26 mouse cellular contexts compared by ENCODE assay signal in the genomic region with DNA sequence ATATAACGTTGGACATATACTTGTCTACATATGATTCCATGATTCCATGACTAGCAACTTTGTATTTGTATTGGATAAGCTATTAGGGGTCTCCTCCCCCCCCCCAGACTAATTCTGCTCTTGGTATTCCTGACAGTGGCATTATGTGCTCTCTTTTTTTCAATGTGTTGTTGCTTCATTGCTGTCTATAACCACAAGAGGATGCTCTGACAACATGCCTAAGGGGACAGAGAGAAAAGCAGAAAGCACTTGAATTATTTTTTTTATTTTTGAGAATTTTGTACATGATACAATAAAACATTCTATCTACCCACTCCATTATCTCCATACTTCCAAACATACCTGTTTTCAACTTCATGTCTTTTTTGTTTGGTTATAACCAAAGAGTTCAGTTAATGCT. TPM values are rescaled to one million over a fixed set of nuclear protein-coding genes. Genes with fewer than 3 reads are reported as not detected.
A peak's percentile ranks its signal among the peaks of the same experiment; 100 is the strongest.
DNase-seq lines count a peak whose midpoint lies in the region; ATAC-seq and TF ChIP-seq lines count a peak whose summit lies in the region.
"Had no signal": no experiment of that assay in that cellular context is flagged by ENCODE, and none has a peak within 500 bp of the region (broad histone marks: within the 10 kb centered on the region; RNA-seq: fewer than 3 reads in every experiment).

No protein-coding gene starts in this region.

- no peak for TF ChIP-seq EP300 in lung, postnatal 0 days (IDR thresholded peaks at IDR 0.05)

- H3K9ac ChIP-seq in forebrain, postnatal 0 days = no peak overlapping the region
- H3K9ac ChIP-seq in forebrain, embryonic 11.5 days (ENCODE audit: low read length) = no peak overlapping the region
- no peak overlapping the region for H3K9ac ChIP-seq in kidney, postnatal 0 days (ENCODE audit: low read depth, low read length)
- H3K9ac ChIP-seq in lung, postnatal 0 days (replicated peaks; ENCODE audit: low read depth) = no peak overlapping the region
- H3K9ac ChIP-seq in heart, embryonic 12.5 days = no peak overlapping the region
- H3K9ac ChIP-seq: heart, embryonic 13.5 days; hindbrain, embryonic 12.5 days; hindbrain, embryonic 15.5 days had no signal

- ATAC-seq in forebrain, postnatal 0 days = peak; percentile 47; the same call in 1 of the 2 replicates
- no peak for ATAC-seq in forebrain, embryonic 11.5 days (replicated peaks; ENCODE audit: low FRiP score)
- ATAC-seq in kidney, postnatal 0 days (replicated peaks; ENCODE audit: low FRiP score, low read depth) = no peak
- no peak for ATAC-seq in lung, postnatal 0 days
- ATAC-seq in heart, embryonic 12.5 days (ENCODE audit: insufficient number of reproducible peaks, low FRiP score) = no peak
- ATAC-seq: forebrain, embryonic 14.5 days had no signal

- H3K27me3 ChIP-seq in forebrain, postnatal 0 days (ENCODE audit: insufficient read depth, low read length) = no peaks in the 10 kb centered on the region
- H3K27me3 ChIP-seq in forebrain, embryonic 11.5 days (ENCODE audit: control insufficient read depth, insufficient read depth, low read length) = no peaks in the 10 kb centered on the region
- no peaks in the 10 kb centered on the region for H3K27me3 ChIP-seq in kidney, postnatal 0 days (ENCODE audit: insufficient read depth, low read length)
- no peaks in the 10 kb centered on the region for H3K27me3 ChIP-seq in lung, postnatal 0 days (replicated peaks; ENCODE audit: insufficient read depth, low read length)
- no peaks in the 10 kb centered on the region; the same call in 1 of the 2 replicates for H3K27me3 ChIP-seq in heart, embryonic 12.5 days (replicated peaks)
- H3K27me3 ChIP-seq: heart, embryonic 13.5 days; hindbrain, embryonic 12.5 days; hindbrain, embryonic 15.5 days had no signal

- WGBS in forebrain, postnatal 0 days = 49% methylated on average over 1 of the region's 1 CpGs
- WGBS in forebrain, embryonic 11.5 days = 50% methylated on average over 1 of the region's 1 CpGs
- 32% methylated on average over 1 of the region's 1 CpGs for WGBS in kidney, postnatal 0 days
- WGBS in lung, postnatal 0 days = 30% methylated on average over 1 of the region's 1 CpGs
- WGBS in heart, embryonic 12.5 days = 47% methylated on average over 1 of the region's 1 CpGs

- DNase-seq in forebrain, postnatal 0 days = no peak
- DNase-seq in forebrain, embryonic 11.5 days (ENCODE audit: low spot score) = no peak
- DNase-seq in kidney, postnatal 0 days (ENCODE audit: low spot score) = no peak
- DNase-seq in kidney, postnatal 36 days = no peak
- no peak for DNase-seq in lung, postnatal 0 days (ENCODE audit: low spot score)
- DNase-seq in lung, postnatal 25 days (ENCODE audit: low spot score) = no peak
- DNase-seq: adrenal gland, adult 2 months; adrenal gland, postnatal 14 days; B cell, adult 2 months; cerebellum, adult 11 months; cerebellum, adult 2 months; cerebellum, adult 9-11 months; cerebellum, postnatal 25 days; embryo, embryonic 11 days; gastrocnemius, postnatal 25 days; heart, adult 18-20 months; heart, postnatal 14 days; heart, postnatal 4 days had no signal

- H3K36me3 ChIP-seq in forebrain, postnatal 0 days (ENCODE audit: insufficient read depth) = no peaks in the 10 kb centered on the region
- no peaks in the 10 kb centered on the region for H3K36me3 ChIP-seq in forebrain, embryonic 11.5 days (ENCODE audit: control insufficient read depth, insufficient read depth, low read length)
- no peaks in the 10 kb centered on the region for H3K36me3 ChIP-seq in kidney, postnatal 0 days (ENCODE audit: insufficient read depth, low read length)
- H3K36me3 ChIP-seq in lung, postnatal 0 days (ENCODE audit: insufficient read depth, low read length) = no peaks in the 10 kb centered on the region
- no peaks in the 10 kb centered on the region for H3K36me3 ChIP-seq in heart, embryonic 12.5 days
- H3K36me3 ChIP-seq: forebrain, embryonic 10.5 days; heart, embryonic 13.5 days; hindbrain, embryonic 12.5 days; hindbrain, embryonic 15.5 days had no signal

- H3K9me3 ChIP-seq in forebrain, postnatal 0 days (ENCODE audit: low read length) = no peaks in the 10 kb centered on the region
- no peaks in the 10 kb centered on the region for H3K9me3 ChIP-seq in forebrain, embryonic 11.5 days (ENCODE audit: control insufficient read depth, low read length)
- H3K9me3 ChIP-seq in kidney, postnatal 0 days (replicated peaks; ENCODE audit: low read length) = no peaks in the 10 kb centered on the region
- H3K9me3 ChIP-seq in lung, postnatal 0 days (ENCODE audit: low read length) = no peaks in the 10 kb centered on the region
- H3K9me3 ChIP-seq in heart, embryonic 12.5 days (replicated peaks) = no peaks in the 10 kb centered on the region
- H3K9me3 ChIP-seq: forebrain, embryonic 10.5 days; heart, embryonic 13.5 days; hindbrain, embryonic 12.5 days; hindbrain, embryonic 15.5 days had no signal

- no peaks in the 10 kb centered on the region for H3K4me1 ChIP-seq in forebrain, postnatal 0 days (ENCODE audit: insufficient read depth)
- no peaks in the 10 kb centered on the region for H3K4me1 ChIP-seq in forebrain, embryonic 11.5 days (replicated peaks; ENCODE audit: control insufficient read depth, insufficient read depth, low read length)
- H3K4me1 ChIP-seq in kidney, postnatal 0 days (replicated peaks; ENCODE audit: insufficient read depth, low read length) = no peaks in the 10 kb centered on the region
- H3K4me1 ChIP-seq in lung, postnatal 0 days (ENCODE audit: insufficient read depth, low read depth, low read length) = 0 out of 2 replicates have a peak, but pooled peaks cover 2% of the 10 kb centered on the region
- no peaks in the 10 kb centered on the region for H3K4me1 ChIP-seq in cortical plate, adult 2 months (ENCODE audit: control insufficient read depth, insufficient read depth, low read length)
- 0 out of 2 replicates have a peak, but pooled peaks cover 5% of the 10 kb centered on the region for H3K4me1 ChIP-seq in heart, embryonic 12.5 days (replicated peaks)
- H3K4me1 ChIP-seq: hindbrain, embryonic 12.5 days; hindbrain, embryonic 15.5 days had no signal

- no peak overlapping the region for H3K27ac ChIP-seq in forebrain, postnatal 0 days (ENCODE audit: low read depth, low read length)
- no peak overlapping the region for H3K27ac ChIP-seq in forebrain, embryonic 11.5 days (ENCODE audit: low read depth, low read length)
- H3K27ac ChIP-seq in kidney, postnatal 0 days = no peak overlapping the region
- H3K27ac ChIP-seq in lung, postnatal 0 days (ENCODE audit: low read length) = no peak overlapping the region
- H3K27ac ChIP-seq in cortical plate, adult 2 months (ENCODE audit: insufficient read depth, low read length) = no peak overlapping the region
- no peak overlapping the region for H3K27ac ChIP-seq in heart, embryonic 12.5 days (ENCODE audit: poor library complexity, severe bottlenecking)
- H3K27ac ChIP-seq: forebrain, embryonic 10.5 days; heart, embryonic 13.5 days; hindbrain, embryonic 12.5 days; hindbrain, embryonic 15.5 days had no signal

- TF ChIP-seq POLR2A in cortical plate, adult 2 months (IDR thresholded peaks at IDR 0.05; ENCODE audit: extremely low read depth, insufficient read depth, low read length) = no peak

- H3K4me3 ChIP-seq in forebrain, postnatal 0 days (ENCODE audit: low read depth, low read length) = no peak overlapping the region
- H3K4me3 ChIP-seq in forebrain, embryonic 11.5 days (ENCODE audit: low read depth, low read length) = no peak overlapping the region
- H3K4me3 ChIP-seq in kidney, postnatal 0 days (replicated peaks; ENCODE audit: low read depth, low read length) = no peak overlapping the region
- H3K4me3 ChIP-seq in lung, postnatal 0 days (ENCODE audit: low read depth, low read length) = no peak overlapping the region
- H3K4me3 ChIP-seq in cortical plate, adult 2 months (ENCODE audit: insufficient read depth, low read length) = no peak overlapping the region
- no peak overlapping the region for H3K4me3 ChIP-seq in heart, embryonic 12.5 days
- H3K4me3 ChIP-seq: forebrain, embryonic 10.5 days; heart, embryonic 13.5 days; hindbrain, embryonic 12.5 days; hindbrain, embryonic 15.5 days had no signal

- peak; percentile 56 for TF ChIP-seq CTCF in forebrain, postnatal 0 days (IDR thresholded peaks at IDR 0.05; ENCODE audit: low read depth)
- peak; percentile 52 for TF ChIP-seq CTCF in kidney, postnatal 0 days (IDR thresholded peaks at IDR 0.05; ENCODE audit: low read depth)
- peak; percentile 37 for TF ChIP-seq CTCF in lung, postnatal 0 days (IDR thresholded peaks at IDR 0.05)
- peak; percentile 28; the same call in 1 of the 2 replicates for TF ChIP-seq CTCF in cortical plate, adult 2 months (IDR thresholded peaks at IDR 0.05; ENCODE audit: extremely low read depth, insufficient read depth, low read length)

- no peak overlapping the region for H3K4me2 ChIP-seq in forebrain, postnatal 0 days (ENCODE audit: low read depth)
- H3K4me2 ChIP-seq in forebrain, embryonic 11.5 days (ENCODE audit: low read depth, low read length, severe bottlenecking) = no peak overlapping the region
- H3K4me2 ChIP-seq in kidney, postnatal 0 days (ENCODE audit: low read length) = no peak overlapping the region
- H3K4me2 ChIP-seq in lung, postnatal 0 days (replicated peaks; ENCODE audit: low read depth, low read length) = no peak overlapping the region
- H3K4me2 ChIP-seq in heart, embryonic 12.5 days = no peak overlapping the region
- H3K4me2 ChIP-seq: heart, embryonic 13.5 days; hindbrain, embryonic 12.5 days; hindbrain, embryonic 15.5 days had no signal

RNA-seq across cellular contexts. Expression of a gene that starts 18.7 kb away (rescaled TPM):
- 10.2 and 12.3 TPM in 2 replicates for total RNA-seq in forebrain, postnatal 0 days (2014; rRNA removed)
- 0.67 and 1.3 TPM in 2 replicates for polyA plus RNA-seq in forebrain, postnatal 0 days (2015; fragmentation: Nextera tagmentation; extraction: Ambion mirVana)
- 0.92 and 1.5 TPM in 2 replicates for polyA plus RNA-seq in forebrain, embryonic 11.5 days (2014; fragmentation: Nextera tagmentation; extraction: Ambion mirVana)
- polyA plus RNA-seq in kidney, postnatal 0 days (2015; fragmentation: Nextera tagmentation; extraction: Ambion mirVana) = 1.3 and 1.5 TPM in 2 replicates
- polyA plus RNA-seq in lung, postnatal 0 days (2015; fragmentation: Nextera tagmentation; extraction: Ambion mirVana) = 1.7 and 2.3 TPM in 2 replicates
- 17.9 and 18.4 TPM in 2 replicates for polyA plus RNA-seq in cortical plate, adult 2 months (2012; rRNA removed)
- polyA plus RNA-seq in heart, embryonic 12.5 days (2016; fragmentation: Nextera tagmentation; extraction: Ambion mirVana) = 0.75 and 0.92 TPM in 2 replicates
- total RNA-seq: MEL had no signal
